Mouse (Mus musculus) ovary, postnatal 14 days (tissue): Measurements from ENCODE around the gene Hist1h4h.

Experiments
- DNase-seq: peaks from one replicate; pipeline ENCODE4 v3.0.0; 2022; ENCODE audit warnings: low spot score

The Hist1h4h gene

DNA sequence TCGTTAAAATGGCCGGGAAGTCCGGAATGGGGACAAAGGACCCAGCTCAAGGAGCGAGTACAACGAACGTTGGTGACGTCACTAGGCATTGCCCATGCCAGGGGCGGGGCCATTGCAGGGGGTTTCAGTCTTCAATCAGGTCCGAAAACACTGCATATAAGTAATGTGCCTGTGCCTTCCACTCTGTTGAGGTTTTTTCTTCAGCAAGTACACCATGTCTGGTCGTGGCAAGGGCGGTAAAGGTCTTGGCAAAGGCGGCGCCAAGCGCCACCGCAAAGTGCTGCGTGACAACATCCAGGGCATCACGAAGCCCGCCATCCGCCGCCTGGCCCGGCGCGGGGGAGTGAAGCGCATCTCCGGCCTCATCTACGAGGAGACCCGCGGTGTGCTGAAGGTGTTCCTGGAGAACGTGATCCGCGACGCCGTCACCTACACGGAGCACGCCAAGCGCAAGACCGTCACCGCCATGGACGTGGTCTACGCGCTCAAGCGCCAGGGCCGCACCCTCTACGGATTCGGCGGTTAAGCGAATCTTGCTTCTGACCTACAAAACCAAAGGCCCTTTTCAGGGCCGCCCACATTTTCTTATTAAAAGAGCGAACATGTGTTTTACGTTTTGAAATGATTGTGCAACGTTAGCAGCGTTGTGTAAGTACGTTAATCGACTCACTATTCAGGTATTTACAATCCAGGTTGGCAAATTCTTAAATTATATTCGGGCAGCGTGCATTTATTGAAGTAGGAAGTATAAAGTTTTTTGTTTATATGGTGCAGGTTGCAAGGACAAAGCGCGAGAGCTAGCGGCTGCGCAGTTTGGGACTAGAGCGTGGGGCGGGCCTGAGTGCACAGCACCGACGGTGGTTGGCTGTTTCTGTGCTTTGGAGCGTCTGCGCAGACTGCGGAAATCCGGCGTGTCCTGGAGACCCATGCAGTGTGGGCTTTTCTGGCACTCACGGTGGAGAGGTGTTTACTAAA, at the start of gene Hist1h4h:
Gene Hist1h4h (plus strand): TSS at position 150 of the 975 bp plus-strand sequence.
- peak; percentile 97 for DNase-seq

DNA sequence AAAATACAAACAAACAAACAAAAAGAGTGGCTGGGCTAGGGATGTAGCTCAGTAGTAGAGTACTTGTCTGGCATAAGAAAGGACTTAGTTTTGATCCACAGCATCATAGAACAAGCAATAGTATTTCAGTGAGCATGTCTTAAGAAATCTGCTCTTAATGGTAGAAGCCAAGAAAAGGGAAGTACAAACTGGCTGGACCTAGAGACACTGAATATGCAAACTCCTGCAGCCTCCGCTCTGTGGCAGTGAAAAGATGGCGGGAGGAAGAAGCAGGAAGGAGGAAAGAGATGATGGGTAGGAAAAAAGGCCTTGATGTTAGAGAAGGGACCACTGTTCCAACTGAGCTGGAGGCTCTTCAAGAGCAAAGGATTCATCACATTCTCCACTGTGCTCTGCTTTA, 47.7 kb upstream of the Hist1h4h start:
- no peak for DNase-seq

DNA sequence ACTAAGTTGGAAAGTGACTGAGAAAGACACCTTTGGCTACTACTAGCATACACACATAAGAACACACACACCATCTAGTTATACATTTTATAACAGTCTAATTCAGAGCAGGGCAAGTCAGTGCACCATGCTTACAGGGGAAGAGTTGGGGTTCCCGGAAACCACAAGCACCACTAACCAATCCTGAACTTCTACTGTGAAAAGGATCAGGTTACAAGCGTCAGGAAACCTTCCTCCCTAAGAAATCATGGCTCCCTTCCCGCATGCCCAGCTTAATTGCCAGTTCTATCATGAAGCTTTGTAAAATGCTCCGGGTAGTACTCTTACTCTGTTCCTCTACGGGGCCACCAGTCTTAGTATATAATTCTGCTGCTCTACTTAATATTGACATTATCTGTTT, 45.6 kb upstream of the Hist1h4h start:
- DNase-seq: no peak

DNA sequence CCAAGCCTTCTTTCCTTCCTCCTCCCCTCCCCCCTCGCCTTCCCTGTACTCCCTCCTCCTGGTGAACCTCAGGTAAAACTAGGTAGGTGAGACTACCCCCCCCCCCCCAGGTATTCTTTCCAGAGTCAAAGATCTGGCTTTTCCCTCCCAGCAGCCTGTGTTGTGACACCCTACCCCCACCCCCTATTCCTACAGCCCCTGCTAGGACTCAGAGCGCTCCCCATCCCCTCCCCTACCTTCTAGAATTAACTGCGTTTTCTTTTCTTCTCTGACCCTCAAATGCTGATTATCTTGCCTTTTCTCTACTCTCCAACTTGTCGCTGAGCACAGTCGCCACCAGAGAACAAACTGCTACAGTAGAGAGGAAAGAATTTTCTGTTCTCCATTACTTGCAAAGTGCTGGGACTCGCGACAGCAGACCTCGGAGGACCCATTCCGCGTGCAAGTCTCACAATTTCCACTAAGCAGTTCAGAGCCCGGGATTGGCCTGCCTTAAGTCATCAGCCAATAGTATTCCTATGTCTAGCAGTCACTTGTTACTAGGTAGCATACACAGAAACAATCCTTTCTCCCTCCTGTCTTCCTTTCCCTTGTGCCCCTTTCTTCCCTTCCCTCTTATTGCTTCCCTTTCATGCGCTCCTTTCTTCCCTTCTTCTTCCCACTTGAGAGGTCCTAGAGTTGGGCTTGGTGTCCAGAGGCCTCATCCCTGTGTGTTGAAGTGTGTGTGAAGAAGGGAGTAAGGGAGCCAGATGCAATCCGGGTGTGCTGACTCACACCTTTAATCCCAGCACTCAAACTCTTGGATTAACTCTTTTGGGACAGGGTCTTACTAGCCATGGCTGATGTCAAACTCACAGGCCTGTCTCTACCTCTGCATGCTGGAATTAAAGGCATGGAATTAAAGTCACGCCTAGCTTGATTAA, 42.2 kb upstream of the Hist1h4h start, which contains the start of gene Btn2a2:
Gene Btn2a2 (minus strand): TSS at position 458 of the 923 bp plus-strand sequence.
- peak; percentile 12 for DNase-seq

DNA sequence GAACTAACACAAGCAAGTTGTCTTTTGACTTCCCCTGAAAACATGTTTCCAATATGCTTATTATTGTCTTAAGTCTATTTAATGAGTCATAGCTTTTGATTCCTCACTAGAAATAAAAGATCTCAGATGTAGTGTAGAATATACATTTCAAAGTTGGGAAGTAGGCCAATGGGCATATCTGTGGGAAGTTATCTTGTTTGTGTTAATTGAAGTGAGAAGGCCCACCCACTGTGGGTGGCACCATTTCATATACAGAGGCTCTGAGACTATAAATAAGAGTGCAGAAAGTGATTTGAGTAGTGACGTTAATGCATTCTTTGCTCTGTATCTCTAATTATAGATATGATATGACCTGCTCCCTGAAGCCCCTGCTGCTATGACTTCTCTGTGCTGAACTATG, 40.0 kb upstream of the Hist1h4h start:
- DNase-seq: no peak

DNA sequence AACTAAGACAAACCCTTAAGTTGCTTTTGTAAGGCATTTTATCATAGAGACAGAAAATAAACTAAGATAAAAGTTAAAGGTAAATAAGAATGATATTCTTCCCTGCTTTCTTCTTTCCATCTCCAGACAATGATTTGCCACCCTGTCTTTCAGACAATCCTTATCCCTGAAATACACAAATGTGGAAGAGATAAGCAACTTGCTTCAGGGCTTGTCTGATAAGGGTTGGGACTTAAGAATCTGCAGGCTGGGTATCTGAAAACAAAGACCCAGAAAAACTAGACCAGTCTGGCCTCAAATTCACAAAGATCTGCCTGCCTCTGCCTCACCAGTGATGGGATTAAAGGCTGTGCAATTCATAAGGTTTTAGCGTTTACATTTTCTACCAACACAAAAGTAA, 39.6 kb upstream of the Hist1h4h start:
- DNase-seq: no peak

DNA sequence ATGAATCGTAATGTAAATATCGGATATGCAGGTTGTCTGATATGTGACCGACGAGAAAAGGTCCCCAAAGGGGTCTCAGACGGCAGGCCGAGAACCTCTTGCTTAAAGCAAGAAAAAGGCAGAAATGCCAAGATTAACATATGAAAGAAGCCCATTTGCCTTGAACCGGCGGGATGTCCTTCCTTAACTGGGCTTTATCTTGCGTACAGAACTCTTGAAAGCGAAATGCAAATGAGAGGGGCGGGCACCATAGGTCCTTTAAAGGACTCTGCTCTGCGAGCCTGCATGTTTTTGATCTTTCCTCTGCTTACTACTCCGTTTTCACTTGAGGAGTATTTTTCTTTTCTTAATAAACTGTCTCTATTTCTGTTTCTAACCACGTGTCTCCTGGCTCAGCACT, 38.9 kb upstream of the Hist1h4h start:
- DNase-seq: no peak

DNA sequence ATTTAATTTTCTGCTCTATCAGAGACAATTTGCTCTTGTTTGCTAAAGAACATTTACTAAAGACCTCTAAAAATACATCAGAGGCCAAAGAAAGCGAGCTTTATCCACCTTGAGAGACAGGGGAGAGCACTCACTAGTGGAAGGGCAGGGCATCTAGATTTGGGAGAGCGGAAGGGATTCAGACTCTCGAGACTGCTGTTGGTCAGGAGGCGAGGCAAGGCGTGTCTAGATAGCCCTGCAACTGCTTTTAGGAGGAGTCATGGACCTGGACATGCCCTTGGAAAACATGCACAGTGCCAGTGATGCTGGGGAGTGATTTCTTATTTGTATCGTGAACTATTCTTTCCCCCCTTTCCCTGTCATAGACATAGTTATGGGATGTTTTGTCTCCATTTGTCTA, 35.3 kb upstream of the Hist1h4h start:
- no peak for DNase-seq

DNA sequence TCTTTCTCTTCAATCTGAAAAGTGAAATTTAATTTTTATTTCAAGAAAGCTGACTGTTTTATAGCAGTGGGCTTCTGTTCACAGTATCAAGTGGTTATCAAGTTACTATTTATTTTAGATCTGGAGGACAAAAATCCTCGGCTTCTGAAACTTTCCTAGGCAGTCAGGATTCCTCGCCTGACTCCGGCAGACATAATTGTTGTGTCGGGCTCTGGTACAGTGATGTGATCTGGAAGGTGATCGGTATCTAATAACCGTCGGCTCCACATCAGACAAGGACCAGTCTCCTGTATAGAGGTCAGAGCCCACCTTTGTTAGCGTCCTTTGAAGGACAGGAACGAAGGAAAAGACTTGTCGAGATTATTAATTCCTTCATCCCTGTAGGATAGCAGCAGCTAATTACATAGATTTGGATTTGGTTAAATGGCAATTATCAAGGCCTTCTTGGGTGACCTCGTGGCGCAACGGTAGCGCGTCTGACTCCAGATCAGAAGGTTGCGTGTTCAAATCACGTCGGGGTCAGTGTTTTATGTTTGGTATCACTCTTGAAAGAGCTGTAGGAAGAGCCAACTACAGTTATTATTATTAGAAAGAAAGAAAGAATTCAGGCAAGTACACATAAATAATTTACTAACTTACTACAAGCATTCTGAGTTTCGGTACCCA, 33.1 kb upstream of the Hist1h4h start:
- DNase-seq: no peak

DNA sequence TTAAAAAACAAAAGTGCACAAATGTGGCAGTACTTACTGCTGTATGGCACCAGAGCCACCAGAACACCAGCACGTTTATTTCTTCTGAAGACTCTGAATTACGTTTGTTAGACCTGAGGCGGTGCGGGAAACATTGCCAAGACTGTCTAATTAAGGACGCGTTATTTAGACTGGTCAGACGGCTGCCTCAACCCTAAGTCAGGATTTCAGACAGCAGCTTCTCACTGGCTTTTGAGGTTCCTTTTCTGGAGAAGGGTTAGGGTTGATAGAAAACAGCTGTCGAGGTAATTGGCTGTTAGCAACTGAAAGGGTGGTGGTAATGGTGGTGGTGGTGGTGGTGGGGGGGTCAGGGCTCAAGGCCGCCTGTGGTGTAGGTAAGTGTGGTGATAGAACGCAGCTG, 32.2 kb upstream of the Hist1h4h start:
- DNase-seq: no peak

DNA sequence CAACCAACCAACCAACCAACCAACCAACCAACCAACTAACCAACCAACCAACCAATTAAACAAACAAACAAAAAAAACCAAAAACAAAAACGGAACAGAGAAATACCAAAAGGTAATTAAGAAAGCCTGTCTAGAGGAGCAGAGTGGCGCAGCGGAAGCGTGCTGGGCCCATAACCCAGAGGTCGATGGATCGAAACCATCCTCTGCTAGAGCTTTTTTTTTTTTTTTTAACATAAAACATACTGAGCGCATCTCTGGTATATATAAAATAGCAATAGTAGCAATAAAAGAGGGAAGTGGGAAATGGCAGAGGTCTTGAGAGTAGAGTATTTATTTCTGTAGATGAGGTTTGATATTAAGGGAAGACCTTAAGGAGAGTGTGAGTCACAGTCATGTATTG, 30.9 kb upstream of the Hist1h4h start:
- no peak for DNase-seq

DNA sequence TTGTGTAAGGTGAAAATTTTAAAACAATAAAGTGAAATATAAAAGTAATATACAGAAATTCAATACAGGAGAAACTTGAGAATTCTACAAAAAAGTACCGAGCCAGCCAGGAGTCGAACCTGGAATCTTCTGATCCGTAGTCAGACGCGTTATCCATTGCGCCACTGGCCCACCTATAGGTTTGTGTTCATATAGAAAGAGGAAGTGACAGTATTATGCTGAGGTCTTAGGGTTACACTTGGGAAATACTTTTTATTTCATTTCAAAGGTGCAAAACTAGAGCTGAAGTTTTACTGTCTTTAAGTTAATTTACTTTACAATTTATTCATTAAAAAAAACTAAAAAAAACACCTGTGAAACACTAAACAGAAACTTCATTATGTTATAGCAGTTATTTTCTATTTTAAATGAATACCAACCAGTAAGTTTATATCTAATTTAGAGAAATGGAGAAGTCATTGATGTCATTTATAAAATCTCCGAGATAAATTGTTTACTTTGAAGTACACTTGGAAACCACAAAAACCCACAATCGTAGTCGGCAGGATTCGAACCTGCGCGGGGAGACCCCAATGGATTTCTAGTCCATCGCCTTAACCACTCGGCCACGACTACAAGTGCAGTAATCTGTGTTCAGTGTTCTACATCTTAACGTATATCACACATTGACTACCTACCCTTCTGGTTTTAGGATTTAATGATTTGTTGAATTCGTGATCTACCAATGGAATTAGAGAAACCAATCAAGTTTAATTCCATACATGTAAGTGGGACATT, 30.2 kb upstream of the Hist1h4h start:
- DNase-seq: no peak

DNA sequence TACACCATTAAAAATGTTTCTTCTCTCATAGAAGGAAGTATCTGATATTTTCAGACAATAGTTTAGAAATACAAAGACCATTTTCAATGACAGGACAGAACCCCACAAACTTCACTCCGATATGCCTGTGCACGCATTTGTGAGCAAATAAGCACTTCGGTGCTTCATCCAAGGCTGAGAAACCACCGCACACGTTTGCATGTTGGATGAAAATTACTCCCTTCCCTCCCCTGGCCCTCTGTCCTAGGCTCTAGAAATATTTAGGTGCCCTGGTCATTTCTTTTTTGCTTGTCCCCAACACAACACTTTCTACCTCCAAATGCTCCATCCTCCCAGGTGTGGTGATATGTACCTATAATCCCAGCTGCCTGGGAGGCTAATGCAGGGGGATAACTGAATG, 29.3 kb upstream of the Hist1h4h start:
- no peak for DNase-seq

DNA sequence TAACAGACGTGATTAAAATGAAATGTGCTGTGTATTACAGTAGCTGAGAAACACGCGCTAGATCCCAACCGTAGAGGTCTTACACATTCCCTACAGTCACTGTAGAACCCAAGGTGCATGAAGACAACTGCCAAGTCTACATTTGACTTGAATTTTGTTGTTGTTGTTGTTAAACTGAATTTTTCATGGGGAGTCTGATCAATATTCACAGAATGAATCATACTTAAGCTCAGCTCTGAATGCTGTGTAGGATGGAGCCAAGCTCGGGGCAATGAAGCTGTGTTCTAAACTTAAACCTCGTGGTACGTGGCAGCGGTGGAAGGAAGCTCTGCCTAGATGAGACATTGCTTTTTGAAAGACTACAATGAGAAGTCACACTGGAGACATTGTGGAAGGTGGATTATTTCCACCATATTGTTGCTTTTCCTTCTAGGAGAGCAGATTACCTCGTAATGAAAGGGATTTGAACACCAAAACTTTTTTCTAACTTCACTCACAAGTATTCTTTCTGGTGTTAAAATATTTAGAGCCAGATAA, 28.8 kb upstream of the Hist1h4h start:
- DNase-seq: no peak

DNA sequence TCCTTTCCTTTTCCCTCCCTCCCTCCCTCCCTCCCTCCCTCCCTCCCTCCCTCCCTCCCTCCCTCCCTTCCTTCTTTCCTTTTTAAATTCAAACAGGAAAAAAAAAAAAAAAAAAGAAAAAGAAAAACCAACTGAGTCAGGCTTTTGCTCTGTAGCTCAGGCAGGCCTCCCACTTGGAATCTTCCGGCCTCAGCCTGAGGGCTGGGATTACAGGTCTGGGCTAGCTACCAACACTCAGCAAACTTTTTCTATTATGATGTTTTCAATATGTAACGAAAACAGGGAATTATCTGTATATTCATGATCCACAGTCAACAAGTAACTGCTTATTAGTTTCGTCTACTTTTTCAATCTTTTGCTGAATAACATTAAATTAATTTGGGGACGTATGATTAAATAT, 27.9 kb upstream of the Hist1h4h start:
- DNase-seq: no peak

DNA sequence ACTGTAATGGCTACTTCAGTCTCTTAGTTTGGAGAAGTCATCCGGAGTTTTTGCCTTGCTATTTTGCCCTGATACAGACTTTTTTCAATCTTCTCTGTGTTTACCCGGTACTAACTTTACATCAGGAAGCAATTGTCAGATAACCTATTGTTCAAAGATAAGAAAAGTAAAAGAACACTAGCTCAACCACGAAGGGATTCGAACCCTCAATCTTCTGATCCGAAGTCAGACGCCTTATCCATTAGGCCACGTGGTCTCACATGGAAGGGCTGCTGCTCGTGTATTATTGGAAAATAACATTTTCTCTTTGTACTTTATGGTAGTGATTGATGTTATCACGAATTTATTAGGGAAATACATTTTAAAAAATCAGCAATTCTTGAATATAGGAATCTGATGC, 27.1 kb upstream of the Hist1h4h start:
- no peak for DNase-seq

DNA sequence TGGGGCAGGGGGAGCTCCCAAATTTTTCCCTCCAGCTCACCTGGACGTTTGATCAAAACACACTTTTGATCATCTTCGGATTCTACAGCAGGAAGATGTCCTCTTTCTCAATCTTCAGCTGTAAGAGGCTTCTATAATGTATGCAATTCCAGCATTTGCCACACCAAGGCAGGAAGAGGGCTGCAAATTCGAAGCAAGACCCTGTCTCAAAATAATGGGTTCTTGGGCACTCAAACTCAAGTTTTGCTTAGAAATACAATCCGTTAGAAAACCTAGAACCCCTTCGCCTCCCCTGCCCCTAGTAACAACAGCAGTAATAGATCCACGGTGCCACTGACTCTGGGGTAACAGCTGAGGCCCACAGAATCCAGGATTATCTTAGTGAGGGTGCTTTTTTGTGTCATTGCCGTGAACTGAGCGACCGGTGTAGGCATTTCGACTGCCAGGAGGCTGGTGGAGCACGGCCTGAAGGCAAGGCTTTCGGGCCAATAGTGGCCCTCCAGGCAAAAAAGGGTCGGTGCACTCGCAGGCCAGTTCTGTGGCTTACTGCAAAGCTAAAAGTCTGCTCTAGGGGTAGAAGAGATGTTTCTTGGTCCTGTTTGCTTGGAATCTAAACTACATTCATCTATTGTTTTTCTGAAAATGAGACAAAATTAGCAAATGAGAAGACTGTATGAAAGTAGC, 25.0 kb upstream of the Hist1h4h start:
- no peak for DNase-seq

DNA sequence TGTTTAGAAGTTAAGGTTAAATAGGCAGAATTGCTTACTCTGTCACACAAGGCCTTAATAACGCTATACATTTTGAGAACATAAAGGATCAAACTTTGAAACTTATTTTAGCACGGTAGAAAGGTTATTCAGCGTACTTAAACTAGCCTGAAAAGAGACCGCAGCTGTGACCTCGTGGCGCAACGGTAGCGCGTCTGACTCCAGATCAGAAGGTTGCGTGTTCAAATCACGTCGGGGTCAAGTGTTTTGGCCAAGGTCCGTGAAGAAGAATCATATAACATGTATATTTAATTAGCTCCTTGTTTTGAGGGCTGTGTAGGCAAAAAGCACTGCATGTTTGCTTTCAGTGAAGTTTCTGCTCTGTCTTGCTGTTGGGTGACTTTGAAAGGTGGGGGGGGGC, 24.5 kb upstream of the Hist1h4h start:
- DNase-seq: no peak

DNA sequence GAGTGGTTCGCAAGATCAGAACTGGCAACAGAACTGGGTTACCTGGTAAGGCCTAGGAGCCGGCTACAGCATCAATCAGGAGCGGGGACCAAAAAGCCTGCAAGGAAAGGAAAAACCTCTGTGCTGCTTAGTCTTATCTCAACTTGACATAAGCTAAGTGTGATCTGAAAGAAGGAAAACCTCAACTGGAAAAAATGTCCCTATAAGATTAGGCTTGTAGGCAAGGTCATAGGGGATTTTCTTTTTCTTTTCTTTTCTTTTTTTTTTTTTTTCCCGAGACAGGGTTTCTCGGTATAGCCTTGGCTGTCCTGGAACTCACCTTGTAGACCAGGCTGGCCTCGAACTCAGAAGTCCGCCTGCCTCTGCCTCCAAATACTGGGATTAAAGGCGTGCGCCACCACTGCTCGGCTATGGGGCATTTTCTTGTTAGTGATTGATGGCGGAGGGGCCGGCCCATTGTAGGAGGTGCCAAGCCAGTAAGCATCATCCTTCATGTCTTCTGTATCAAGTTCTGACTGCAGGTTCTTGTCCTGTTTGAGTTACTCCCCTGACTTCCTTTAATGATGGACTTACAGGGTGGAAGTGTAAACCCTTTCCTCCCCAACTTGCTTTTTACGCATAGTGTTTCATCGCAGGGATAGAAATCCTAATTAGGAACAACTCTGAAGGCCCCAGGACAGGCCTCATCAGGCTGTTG, 23.9 kb upstream of the Hist1h4h start:
- DNase-seq: no peak

DNA sequence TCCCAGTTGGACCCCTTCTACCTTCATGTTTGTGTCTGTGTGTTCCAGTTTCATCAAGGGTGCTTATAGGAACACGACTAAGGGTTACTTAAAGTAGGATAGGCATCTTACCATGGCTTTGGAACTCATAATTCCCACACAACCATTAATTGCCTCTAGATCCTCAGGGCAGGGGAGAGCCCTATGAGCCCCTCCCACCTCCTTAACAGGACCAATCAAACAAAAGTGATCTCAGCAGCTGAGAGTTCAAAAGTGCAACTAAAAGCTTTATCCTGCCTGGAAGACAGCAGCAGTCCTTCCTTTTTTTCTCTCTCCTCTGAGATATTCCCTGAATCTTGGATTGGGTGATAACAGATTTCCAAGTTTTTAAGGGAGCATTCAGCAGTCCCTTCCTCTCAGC, 20.7 kb upstream of the Hist1h4h start:
- no peak for DNase-seq
